Mouse (Mus musculus) hindbrain, embryonic 10.5 days (tissue): ENCODE measurements around the gene Entpd1. TPM values are rescaled to one million over a fixed set of nuclear protein-coding genes. Genes with fewer than 3 reads are reported as not detected.

Experiments used
- DNase-seq: peaks from one replicate; pipeline ENCODE4 v3.0.0-alpha.2; 2017; ENCODE audit warnings: low spot score
- H3K27ac ChIP-seq: fragments of 300-500 bp; sonication (generic); 2 replicates; pipeline ENCODE4 v1.5.1; 2016; ENCODE audit warnings: mild to moderate bottlenecking, moderate library complexity
- H3K27me3 ChIP-seq: fragments of 300-500 bp; sonication (generic); 2 replicates; pipeline ENCODE4 v1.6.1; 2016; ENCODE audit warnings: mild to moderate bottlenecking; ENCODE audit not compliant: poor library complexity, insufficient read depth, severe bottlenecking
- H3K36me3 ChIP-seq: fragments of 300-500 bp; sonication (generic); 2 replicates; pipeline ENCODE4 v1.6.1; 2016; ENCODE audit warnings: mild to moderate bottlenecking, moderate library complexity
- H3K4me1 ChIP-seq: fragments of 300-500 bp; sonication (generic); replicated peaks from 2 replicates; pipeline ENCODE4 v1.6.1; 2016; ENCODE audit warnings: mild to moderate bottlenecking
- H3K4me3 ChIP-seq: fragments of 300-500 bp; sonication (generic); 2 replicates; pipeline ENCODE4 v1.5.1; 2016; ENCODE audit warnings: mild to moderate bottlenecking, moderate library complexity
- H3K9me3 ChIP-seq: fragments of 300-500 bp; sonication (generic); 2 replicates; pipeline ENCODE4 v1.6.1; 2016; ENCODE audit warnings: mild to moderate bottlenecking, moderate library complexity
- WGBS: fragments of 180-500 bp; shearing (Covaris S2); methylation state at CpG from one replicate; pipeline ENCODE4 v1.1.7; 2016; 5-methylcytosine and 5-hydroxymethylcytosine counted together
- polyA plus RNA-seq: library from polyadenylated mRNA; unstranded; fragments of >200 nt; fragmentation: Nextera tagmentation; extraction: Ambion mirVana; gene quantifications from 2 replicates; pipeline ENCODE4 v1.2.1, GENCODE M21; 2016

Entpd1 gene
- polyA plus RNA-seq, 1 experiment from 2014 or later, result 5.0 TPM

GRCm38 (mm10) chr19:40748559-40748958, 136.4 kb downstream of the Entpd1 start, which contains the start of gene Cc2d2b:
TSS of gene Cc2d2b (plus strand) at chr19:40748753.
- WGBS, result 69% methylated on average over 17 of the region's 17 CpGs
- Histone ChIP-seq H3K27ac (no peak within 1 kb of the TSS), H3K27me3 (no peaks in the 10 kb centered on the region), H3K4me1 (0 out of 2 replicates have a peak, but pooled peaks cover 3% of the 10 kb centered on the region), H3K36me3 (no peaks in the 10 kb centered on the region), H3K4me3 (no peak within 1 kb of the TSS), H3K9me3 (no peaks in the 10 kb centered on the region)
- DNase-seq, result no peak

GRCm38 (mm10) chr19:40754311-40754710, 142.1 kb downstream of the Entpd1 start:
- 77% methylated on average over 2 of the region's 2 CpGs for WGBS
- DNase-seq, result peak; percentile 52
- H3K9me3 ChIP-seq, result no peaks in the 10 kb centered on the region
- H3K27me3 ChIP-seq, result no peaks in the 10 kb centered on the region
- H3K4me1 ChIP-seq, result no peaks in the 10 kb centered on the region
- no peak overlapping the region for H3K27ac ChIP-seq
- no peak overlapping the region for H3K4me3 ChIP-seq
- H3K36me3 ChIP-seq, result no peaks in the 10 kb centered on the region

- H3K27ac ChIP-seq, result no peak overlapping the region
- peaks cover 6% of the 10 kb centered on the region; the same call in 1 of the 2 replicates for H3K4me1 ChIP-seq
- DNase-seq, result no peak
- no peak overlapping the region for H3K4me3 ChIP-seq
- 76% methylated on average over 2 of the region's 2 CpGs for WGBS
- H3K36me3 ChIP-seq, result no peaks in the 10 kb centered on the region
- H3K9me3 ChIP-seq, result no peaks in the 10 kb centered on the region
- H3K27me3 ChIP-seq, result peaks cover 6% of the 10 kb centered on the region; the same call in 1 of the 2 replicates
Measured at GRCm38 (mm10) chr19:40760071-40760470, 147.9 kb downstream of the Entpd1 start.

GRCm38 (mm10) chr19:40762023-40762759, 150.0 kb downstream of the Entpd1 start:
- Histone ChIP-seq H3K4me3 (peak overlapping the region; percentile 36), H3K27ac (peak overlapping the region; percentile 50), H3K9me3 (no peaks in the 10 kb centered on the region), H3K4me1 (peaks cover 6% of the 10 kb centered on the region; the same call in 1 of the 2 replicates), H3K36me3 (no peaks in the 10 kb centered on the region), H3K27me3 (peaks cover 6% of the 10 kb centered on the region; the same call in 1 of the 2 replicates)
- DNase-seq, result no peak
- WGBS, result 40% methylated on average over 22 of the region's 22 CpGs

GRCm38 (mm10) chr19:40767189-40767588, 155.0 kb downstream of the Entpd1 start:
- Histone ChIP-seq H3K27me3 (no peaks in the 10 kb centered on the region), H3K27ac (no peak overlapping the region)
- WGBS, result 88% methylated on average over 2 of the region's 2 CpGs

GRCm38 (mm10) chr19:40769341-40769770, 157.2 kb downstream of the Entpd1 start:
- no peaks in the 10 kb centered on the region for H3K9me3 ChIP-seq
- H3K4me3 ChIP-seq, result no peak overlapping the region
- 65% methylated on average over 7 of the region's 7 CpGs for WGBS
- DNase-seq, result no peak
- no peaks in the 10 kb centered on the region for H3K4me1 ChIP-seq
- no peaks in the 10 kb centered on the region for H3K36me3 ChIP-seq
- no peaks in the 10 kb centered on the region for H3K27me3 ChIP-seq
- no peak overlapping the region for H3K27ac ChIP-seq

More at GRCm38 (mm10) chr19:40767189-40767588, 155.0 kb downstream of the Entpd1 start:
- DNase-seq, result no peak
- Histone ChIP-seq H3K36me3 (no peaks in the 10 kb centered on the region), H3K4me1 (peaks cover 3% of the 10 kb centered on the region; the same call in 1 of the 2 replicates), H3K4me3 (no peak overlapping the region), H3K9me3 (no peaks in the 10 kb centered on the region)

GRCm38 (mm10) chr19:40788004-40788714, 176.0 kb downstream of the Entpd1 start:
- no peaks in the 10 kb centered on the region for H3K9me3 ChIP-seq
- H3K36me3 ChIP-seq, result no peaks in the 10 kb centered on the region
- H3K4me3 ChIP-seq, result no peak overlapping the region
- H3K27ac ChIP-seq, result no peak overlapping the region
- no peak for DNase-seq
- H3K4me1 ChIP-seq, result no peaks in the 10 kb centered on the region
- WGBS, result 76% methylated on average over 15 of the region's 15 CpGs
- no peaks in the 10 kb centered on the region for H3K27me3 ChIP-seq

GRCm38 (mm10) chr19:40788715-40789084, 176.5 kb downstream of the Entpd1 start:
- Histone ChIP-seq H3K27ac (no peak overlapping the region), H3K27me3 (no peaks in the 10 kb centered on the region), H3K4me1 (no peaks in the 10 kb centered on the region), H3K36me3 (no peaks in the 10 kb centered on the region), H3K9me3 (no peaks in the 10 kb centered on the region), H3K4me3 (no peak overlapping the region)
- no peak for DNase-seq
- WGBS, result 90% methylated on average over 2 of the region's 2 CpGs

Other genes with a start within 250 kb of the Entpd1 start
- 64.2 and 74.4 TPM in 2 replicates for gene Sorbs1, start 98.6 kb upstream of the Entpd1 start, polyA plus RNA-seq
- gene Aldh18a1, start 23.9 kb upstream of the Entpd1 start, polyA plus RNA-seq, result 94.3 and 96.1 TPM in 2 replicates
- gene Tctn3, start 133 bp upstream of the Entpd1 start, polyA plus RNA-seq, result 12.2 and 13.7 TPM in 2 replicates
- gene Cc2d2b, start 136.4 kb downstream of the Entpd1 start, polyA plus RNA-seq, result 0.20 and 0.55 TPM in 2 replicates
- gene Ccnj, start 218.9 kb downstream of the Entpd1 start, polyA plus RNA-seq, result 40.2 and 41.2 TPM in 2 replicates